Mouse (Mus musculus) embryonic facial prominence, embryonic 15.5 days (tissue): ENCODE data around the gene Unk. TPM values are rescaled to one million over a fixed set of nuclear protein-coding genes. Genes with fewer than 3 reads are reported as not detected.

Source experiments
- ATAC-seq: fragments of 200-750 bp; cut with Nextera tagmentation; 2 replicates; pipeline ENCODE4 v1.8.0; 2017; ENCODE audit warnings: low read depth, moderate TSS enrichment; ENCODE audit not compliant: insufficient number of reproducible peaks, low FRiP score, low TSS enrichment
- H3K27ac ChIP-seq: fragments of 300-500 bp; sonication (generic); replicated peaks from 2 replicates; pipeline ENCODE4 v1.5.1; 2015; ENCODE audit warnings: mild to moderate bottlenecking, inconsistent platforms
- H3K27me3 ChIP-seq: fragments of 300-500 bp; sonication (generic); 2 replicates; pipeline ENCODE4 v1.6.1; 2015; ENCODE audit warnings: inconsistent platforms
- H3K36me3 ChIP-seq: fragments of 300-500 bp; sonication (generic); 2 replicates; pipeline ENCODE4 v1.6.1; 2015; ENCODE audit warnings: mild to moderate bottlenecking, inconsistent platforms
- H3K4me1 ChIP-seq: fragments of 300-500 bp; sonication (generic); 2 replicates; pipeline ENCODE4 v1.6.1; 2015; ENCODE audit warnings: inconsistent platforms
- H3K4me2 ChIP-seq: fragments of 300-500 bp; sonication (generic); replicated peaks from 2 replicates; pipeline ENCODE4 v1.6.1; 2015; ENCODE audit warnings: mild to moderate bottlenecking, inconsistent platforms
- H3K4me3 ChIP-seq: fragments of 300-500 bp; sonication (generic); replicated peaks from 2 replicates; pipeline ENCODE4 v1.5.1; 2015; ENCODE audit warnings: mild to moderate bottlenecking, inconsistent platforms
- H3K9ac ChIP-seq: fragments of 300-500 bp; sonication (generic); 2 replicates; pipeline ENCODE4 v1.6.1; 2015; ENCODE audit warnings: inconsistent platforms
- H3K9me3 ChIP-seq: fragments of 300-500 bp; sonication (generic); replicated peaks from 2 replicates; pipeline ENCODE4 v1.6.1; 2016; ENCODE audit warnings: inconsistent platforms
- WGBS: fragments of 180-500 bp; shearing (Covaris S2); methylation state at CpG from one replicate; pipeline ENCODE4 v1.1.7; 2015; 5-methylcytosine and 5-hydroxymethylcytosine counted together
- polyA plus RNA-seq: library from polyadenylated mRNA; unstranded; fragments of >200 nt; fragmentation: Nextera tagmentation; extraction: Ambion mirVana; gene quantifications from 2 replicates; pipeline ENCODE4 v1.2.1, GENCODE M21; 2015

Unk gene
- polyA plus RNA-seq, 1 experiment from 2014 or later, result 42.2 TPM

DNA sequence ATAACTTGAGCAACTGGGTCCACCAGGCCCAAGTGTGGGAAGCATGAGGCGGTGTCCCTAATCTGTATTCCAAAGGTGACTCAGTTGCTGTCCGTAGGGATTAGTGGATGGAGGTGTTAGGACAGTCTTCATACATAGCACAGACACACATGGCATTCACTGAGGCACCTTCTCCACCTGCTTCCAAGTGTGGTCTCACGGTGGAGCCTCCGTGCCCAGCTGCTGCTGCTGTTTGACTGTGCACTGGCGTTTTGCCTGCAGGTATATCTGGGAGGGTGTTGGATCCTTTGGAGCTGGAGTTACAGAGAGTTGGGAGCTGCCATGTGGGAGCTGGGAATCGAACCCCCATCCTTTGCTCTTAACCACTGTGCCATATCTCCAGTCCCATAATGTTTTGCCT, 4.5 kb downstream of the Unk start:
- Histone ChIP-seq H3K9me3 (no peaks in the 10 kb centered on the region), H3K9ac (no peak overlapping the region), H3K4me1 (peaks cover 15% of the 10 kb centered on the region), H3K27me3 (no peaks in the 10 kb centered on the region), H3K36me3 (peaks cover 25% of the 10 kb centered on the region), H3K4me3 (no peak overlapping the region), H3K4me2 (no peak overlapping the region), H3K27ac (no peak overlapping the region)
- 95% methylated on average over 6 of the region's 6 CpGs for WGBS
- ATAC-seq, result no peak

DNA sequence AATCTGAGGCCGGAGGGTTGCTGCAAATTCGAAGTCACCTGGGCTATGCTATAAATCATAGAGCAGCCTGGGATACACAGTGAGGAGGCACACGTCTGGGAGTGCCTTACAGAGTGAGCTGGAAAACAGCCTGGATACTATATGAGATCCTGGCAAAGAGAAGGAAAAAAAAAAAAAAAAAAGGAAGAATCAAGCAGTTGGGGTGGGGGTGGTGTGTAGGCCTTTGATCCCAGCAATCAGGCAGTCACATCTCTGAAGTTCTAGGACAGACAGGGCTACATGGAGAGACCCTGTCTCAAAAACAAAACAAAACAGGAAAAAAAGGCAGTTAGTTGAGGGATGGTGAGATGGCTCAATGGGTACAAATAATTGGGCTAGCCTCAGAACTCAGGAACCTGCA, 6.5 kb downstream of the Unk start:
- Histone ChIP-seq H3K4me1 (peaks cover 9% of the 10 kb centered on the region), H3K9me3 (no peaks in the 10 kb centered on the region), H3K9ac (no peak overlapping the region), H3K4me3 (no peak overlapping the region), H3K27me3 (no peaks in the 10 kb centered on the region), H3K27ac (no peak overlapping the region), H3K4me2 (no peak overlapping the region), H3K36me3 (peaks cover 40% of the 10 kb centered on the region)
- WGBS, result 79% methylated on average over 3 of the region's 3 CpGs
- no peak for ATAC-seq

DNA sequence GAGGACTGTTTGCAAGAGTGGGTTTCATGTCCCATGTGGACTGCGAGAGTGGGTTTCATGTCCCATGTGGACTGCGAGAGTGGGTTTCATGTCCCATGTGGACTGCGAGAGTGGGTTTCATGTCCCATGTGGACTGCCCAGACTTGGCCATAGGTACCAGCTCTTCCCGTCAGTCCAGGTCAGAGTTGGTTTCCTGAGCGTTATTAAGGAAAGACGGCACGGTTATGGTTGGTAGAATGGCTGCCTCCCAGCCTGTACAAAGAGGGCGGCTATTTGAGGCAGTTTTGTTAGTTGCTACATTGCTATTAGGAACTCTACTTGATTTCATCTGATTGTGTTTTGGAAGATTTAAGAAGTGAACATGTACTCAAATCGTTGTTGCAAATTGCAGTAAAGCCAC, 7.7 kb downstream of the Unk start:
- Histone ChIP-seq H3K4me2 (no peak overlapping the region), H3K27ac (no peak overlapping the region), H3K27me3 (no peaks in the 10 kb centered on the region), H3K36me3 (peaks cover 45% of the 10 kb centered on the region), H3K9ac (no peak overlapping the region), H3K9me3 (no peaks in the 10 kb centered on the region), H3K4me1 (0 out of 2 replicates have a peak, but pooled peaks cover under 1% of the 10 kb centered on the region), H3K4me3 (no peak overlapping the region)
- no peak for ATAC-seq
- 88% methylated on average over 9 of the region's 9 CpGs for WGBS

DNA sequence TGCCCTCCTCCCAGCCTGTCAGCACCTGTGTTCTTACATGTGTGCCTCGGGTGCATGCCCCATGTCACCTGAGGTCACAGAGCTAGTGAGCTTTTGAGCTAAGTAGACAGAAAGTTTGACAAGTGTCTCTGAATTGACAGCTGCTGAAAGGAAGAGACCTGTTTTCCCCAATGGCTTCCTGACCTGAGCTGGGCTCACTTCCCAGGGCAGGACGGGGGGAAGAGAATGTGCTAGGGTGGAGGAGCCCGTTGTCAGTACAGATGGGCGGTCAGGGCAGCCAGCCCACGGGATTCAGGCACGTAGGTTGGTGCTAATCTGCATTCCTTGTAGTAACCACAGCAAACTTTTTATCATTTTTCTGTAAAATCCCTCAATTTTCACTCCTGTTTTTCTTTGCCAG, 10.5 kb downstream of the Unk start:
- ATAC-seq, result no peak
- no peak overlapping the region for H3K9ac ChIP-seq
- no peaks in the 10 kb centered on the region for H3K9me3 ChIP-seq
- H3K36me3 ChIP-seq, result peaks cover 49% of the 10 kb centered on the region
- H3K4me1 ChIP-seq, result no peaks in the 10 kb centered on the region
- H3K4me2 ChIP-seq, result no peak overlapping the region
- H3K27me3 ChIP-seq, result no peaks in the 10 kb centered on the region
- no peak overlapping the region for H3K27ac ChIP-seq
- no peak overlapping the region for H3K4me3 ChIP-seq
- WGBS, result 77% methylated on average over 6 of the region's 6 CpGs

GRCm38 (mm10) chr11:116041833-116042232, 11.7 kb downstream of the Unk start:
- WGBS, result 95% methylated on average over 2 of the region's 2 CpGs
- Histone ChIP-seq H3K4me2 (no peak overlapping the region), H3K4me3 (no peak overlapping the region), H3K4me1 (no peaks in the 10 kb centered on the region), H3K9ac (no peak overlapping the region), H3K27ac (no peak overlapping the region), H3K9me3 (no peaks in the 10 kb centered on the region), H3K36me3 (peaks cover 57% of the 10 kb centered on the region), H3K27me3 (no peaks in the 10 kb centered on the region)
- no peak for ATAC-seq

GRCm38 (mm10) chr11:116042372-116043138, 12.4 kb downstream of the Unk start:
- H3K27me3 ChIP-seq, result no peaks in the 10 kb centered on the region
- no peak overlapping the region for H3K4me2 ChIP-seq
- WGBS, result 75% methylated on average over 5 of the region's 5 CpGs
- ATAC-seq, result no peak
- no peak overlapping the region for H3K27ac ChIP-seq
- no peak overlapping the region for H3K4me3 ChIP-seq
- H3K4me1 ChIP-seq, result no peaks in the 10 kb centered on the region
- H3K9ac ChIP-seq, result no peak overlapping the region
- H3K36me3 ChIP-seq, result peaks cover 64% of the 10 kb centered on the region
- no peaks in the 10 kb centered on the region for H3K9me3 ChIP-seq

GRCm38 (mm10) chr11:116043286-116043685, 13.2 kb downstream of the Unk start:
- WGBS, result 98% methylated on average over 1 of the region's 1 CpGs
- H3K27me3 ChIP-seq, result no peaks in the 10 kb centered on the region
- H3K4me2 ChIP-seq, result no peak overlapping the region
- H3K27ac ChIP-seq, result no peak overlapping the region
- no peak overlapping the region for H3K9ac ChIP-seq
- no peaks in the 10 kb centered on the region for H3K4me1 ChIP-seq
- H3K4me3 ChIP-seq, result no peak overlapping the region
- no peak for ATAC-seq
- H3K9me3 ChIP-seq, result no peaks in the 10 kb centered on the region
- peaks cover 66% of the 10 kb centered on the region for H3K36me3 ChIP-seq

- WGBS, result 96% methylated on average over 6 of the region's 6 CpGs
- Histone ChIP-seq H3K27me3 (no peaks in the 10 kb centered on the region), H3K4me1 (no peaks in the 10 kb centered on the region), H3K4me3 (no peak overlapping the region), H3K9me3 (no peaks in the 10 kb centered on the region; the same call in 1 of the 2 replicates), H3K36me3 (peaks cover 68% of the 10 kb centered on the region), H3K9ac (no peak overlapping the region), H3K4me2 (no peak overlapping the region), H3K27ac (no peak overlapping the region)
- ATAC-seq, result no peak
Measured at GRCm38 (mm10) chr11:116045173-116045572, 15.1 kb downstream of the Unk start.

DNA sequence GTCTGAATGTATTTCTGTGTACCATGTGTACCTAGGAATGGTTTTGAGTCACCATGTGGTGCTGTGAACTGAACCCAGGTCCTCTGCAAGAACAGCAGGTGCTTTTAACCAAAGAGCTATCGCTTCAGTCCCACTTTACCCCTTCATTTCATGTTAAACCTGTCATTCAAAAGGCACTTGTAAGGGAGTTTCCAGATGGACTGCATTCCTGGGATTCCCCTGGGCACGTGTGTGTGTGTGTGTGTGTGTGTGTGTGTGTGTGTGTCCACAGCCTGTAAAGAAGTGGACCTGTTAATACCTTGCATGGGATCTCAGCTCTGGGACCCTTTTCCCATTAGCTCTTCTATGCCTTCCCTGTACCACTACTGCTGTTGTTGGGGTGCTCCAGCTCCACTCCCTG, 19.5 kb downstream of the Unk start:
- Histone ChIP-seq H3K9ac (no peak overlapping the region), H3K27me3 (no peaks in the 10 kb centered on the region), H3K4me1 (no peaks in the 10 kb centered on the region), H3K4me2 (no peak overlapping the region), H3K27ac (no peak overlapping the region), H3K4me3 (no peak overlapping the region), H3K36me3 (peaks cover 87% of the 10 kb centered on the region), H3K9me3 (no peaks in the 10 kb centered on the region; the same call in 1 of the 2 replicates)
- 71% methylated on average over 2 of the region's 2 CpGs for WGBS
- ATAC-seq, result no peak

DNA sequence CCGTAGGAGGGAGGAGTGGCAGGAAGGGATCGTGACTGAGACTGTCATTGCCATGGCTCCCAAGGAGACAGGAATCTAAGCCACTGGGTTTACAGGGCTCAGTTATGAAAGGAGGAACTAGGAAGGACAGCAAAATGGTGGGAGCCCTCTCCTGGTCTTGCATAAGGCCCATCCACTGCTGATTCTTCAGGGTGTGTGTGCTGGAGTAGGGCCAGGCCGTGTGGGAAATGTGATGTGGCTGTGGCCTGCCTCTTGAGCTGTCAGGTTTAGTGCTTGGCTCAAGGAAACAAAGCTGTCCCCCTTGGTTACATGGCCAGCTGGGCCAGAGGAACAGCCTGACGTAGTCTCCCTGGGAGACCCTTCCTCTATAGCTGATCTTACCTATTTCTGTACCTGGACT, 20.1 kb downstream of the Unk start:
- no peak overlapping the region for H3K9ac ChIP-seq
- H3K36me3 ChIP-seq, result peaks cover 92% of the 10 kb centered on the region
- H3K4me2 ChIP-seq, result no peak overlapping the region
- no peaks in the 10 kb centered on the region; the same call in 1 of the 2 replicates for H3K9me3 ChIP-seq
- 81% methylated on average over 4 of the region's 4 CpGs for WGBS
- no peak for ATAC-seq
- H3K4me3 ChIP-seq, result no peak overlapping the region
- H3K27me3 ChIP-seq, result no peaks in the 10 kb centered on the region
- no peaks in the 10 kb centered on the region for H3K4me1 ChIP-seq
- no peak overlapping the region for H3K27ac ChIP-seq

- peaks cover 95% of the 10 kb centered on the region for H3K36me3 ChIP-seq
- no peaks in the 10 kb centered on the region for H3K27me3 ChIP-seq
- H3K4me1 ChIP-seq, result no peaks in the 10 kb centered on the region
- no peak overlapping the region for H3K9ac ChIP-seq
- H3K4me2 ChIP-seq, result no peak overlapping the region
- no peaks in the 10 kb centered on the region; the same call in 1 of the 2 replicates for H3K9me3 ChIP-seq
- WGBS, result 91% methylated on average over 9 of the region's 9 CpGs
- no peak for ATAC-seq
- H3K27ac ChIP-seq, result no peak overlapping the region
- no peak overlapping the region for H3K4me3 ChIP-seq
Measured at GRCm38 (mm10) chr11:116053510-116054229, 23.5 kb downstream of the Unk start.
